Mouse (Mus musculus): ENCODE results near the gene Csgalnact2.

GRCm38 (mm10) chr6:118122767-118123166, 16.2 kb downstream of the Csgalnact2 start:
- TF ChIP-seq CTCF (IDR thresholded peaks at IDR 0.05) (no peak), POLR2A (IDR thresholded peaks at IDR 0.05; ENCODE audit: insufficient read depth, low read depth, low read length) (no peak), EP300 (IDR thresholded peaks at IDR 0.05; ENCODE audit: insufficient read depth, low read depth, low read length) (no peak)
